Mouse (Mus musculus): ENCODE measurements around the gene Inca1. TPM values are rescaled to one million over a fixed set of nuclear protein-coding genes. Genes with fewer than 3 reads are reported as not detected.

Gene Inca1
- total and polyA plus RNA-seq, 3 experiments, result 1.7 to 3.8 (median 3.4) TPM

GRCm38 (mm10) chr11:70747876-70748545 lies 48.1 kb upstream of the Inca1 start:
- Histone ChIP-seq H3K4me3 (replicated peaks in 1 of 3; ENCODE audit: low read depth in 2 of 3, low read length in 2 of 3, poor library complexity in 1 of 3) (no peak overlapping the region), H3K4me1 (ENCODE audit: control insufficient read depth in 1 of 2, insufficient read depth in 2 of 2) (peaks cover 5 to 6% of the 10 kb centered on the region in 2 experiments; a peak in 2 of 4 replicates), H3K79me2 (replicated peaks; ENCODE audit: control insufficient read depth, extremely low read depth, insufficient read depth, poor library complexity, severe bottlenecking) (no peaks in the 10 kb centered on the region), H3K4me2 (ENCODE audit: insufficient read depth, low read depth, poor library complexity, severe bottlenecking) (0 out of 2 replicates have a peak overlapping the region, but pooled peaks have one; percentile 17), H3K9me3 (replicated peaks; ENCODE audit: low read length) (peaks cover 8% of the 10 kb centered on the region), H3K27ac (ENCODE audit: insufficient read depth, low read depth) (no peak overlapping the region), H3K9ac (ENCODE audit: insufficient read depth, low read depth) (no peak overlapping the region), H3K36me3 (replicated peaks in 1 of 2; ENCODE audit: control insufficient read depth in 1 of 2, insufficient read depth in 1 of 2, low read length in 1 of 2) (no peaks in the 10 kb centered on the region), H3K27me3 (replicated peaks) (no peaks in the 10 kb centered on the region)
- in situ Hi-C loops (cut with MboI; ENCODE audit: low pct_ligation_motif_present, low pct_unique_long_range_greater_than_20kb, low sequenced_read_pairs), result no loop called here
- peak; percentile 27 for DNase-seq (ENCODE audit: extremely low read depth)
- peak; percentile 72 for TF ChIP-seq JUND (conservative IDR thresholded peaks at IDR 0.05; ENCODE audit: low read depth, low read length)
- TF ChIP-seq SIN3A (IDR thresholded peaks at IDR 0.05; ENCODE audit: low read length), result no peak
- TF ChIP-seq TBP (conservative IDR thresholded peaks at IDR 0.05; ENCODE audit: low read depth, low read length), result no peak
- peak; percentile 84 for TF ChIP-seq IRF4 (IDR thresholded peaks at IDR 0.05; ENCODE audit: low read depth, low read length)
- peak; percentile 46; the same call in 1 of the 2 replicates for TF ChIP-seq JUN (IDR thresholded peaks at IDR 0.05; ENCODE audit: insufficient read depth, low read depth, low read length)
- peak; percentile 56 for TF ChIP-seq EP300 (IDR thresholded peaks at IDR 0.05; ENCODE audit: low read length)
- dilution Hi-C loops (cut with MboI; ENCODE audit: extremely low pct_ligation_motif_present, extremely low pct_unique_long_range_greater_than_20kb, low sequenced_read_pairs), result no loop called here

GRCm38 (mm10) chr11:70745636-70746035 lies 45.7 kb upstream of the Inca1 start:
- Histone ChIP-seq H3K4me1 (ENCODE audit: control insufficient read depth in 1 of 2, insufficient read depth in 2 of 2) (peaks cover 5 to 6% of the 10 kb centered on the region in 2 experiments; a peak in 2 of 4 replicates), H3K36me3 (replicated peaks in 1 of 2; ENCODE audit: control insufficient read depth in 1 of 2, insufficient read depth in 1 of 2, low read length in 1 of 2) (no peaks in the 10 kb centered on the region), H3K4me2 (ENCODE audit: insufficient read depth, low read depth, poor library complexity, severe bottlenecking) (no peak overlapping the region), H3K9me3 (replicated peaks; ENCODE audit: low read length) (peaks cover 8% of the 10 kb centered on the region), H3K4me3 (replicated peaks in 1 of 3; ENCODE audit: low read depth in 2 of 3, low read length in 2 of 3, poor library complexity in 1 of 3) (no peak overlapping the region), H3K27me3 (replicated peaks) (no peaks in the 10 kb centered on the region), H3K9ac (ENCODE audit: insufficient read depth, low read depth) (no peak overlapping the region), H3K27ac (ENCODE audit: insufficient read depth, low read depth) (no peak overlapping the region), H3K79me2 (replicated peaks; ENCODE audit: control insufficient read depth, extremely low read depth, insufficient read depth, poor library complexity, severe bottlenecking) (no peaks in the 10 kb centered on the region)
- no peak for TF ChIP-seq NELFE (IDR thresholded peaks at IDR 0.05; ENCODE audit: low read depth, low read length)
- TF ChIP-seq MYC (IDR thresholded peaks at IDR 0.05; ENCODE audit: low read depth, low read length), result no peak
- TF ChIP-seq BHLHE40 (IDR thresholded peaks at IDR 0.05; ENCODE audit: low read depth, low read length), result no peak
- TF ChIP-seq MAFK (IDR thresholded peaks at IDR 0.05; ENCODE audit: insufficient replicate concordance, low read length), result no peak
- TF ChIP-seq SIN3A (IDR thresholded peaks at IDR 0.05; ENCODE audit: low read length), result no peak
- no peak for TF ChIP-seq ZNF384 (IDR thresholded peaks at IDR 0.05; ENCODE audit: low read depth, low read length)
- dilution Hi-C loops (cut with MboI; ENCODE audit: extremely low pct_ligation_motif_present, extremely low pct_unique_long_range_greater_than_20kb, low sequenced_read_pairs) (no loop called here), in situ Hi-C loops (cut with MboI; ENCODE audit: low pct_ligation_motif_present, low pct_unique_long_range_greater_than_20kb, low sequenced_read_pairs) (no loop called here)
- no peak for DNase-seq (ENCODE audit: extremely low read depth)
